Mouse (Mus musculus): ENCODE measurements around the gene D10Wsu102e.
A peak's percentile ranks its signal among the peaks of the same experiment; 100 is the strongest.
"Not testable (repeated sequence)": the region's sequence is repeated elsewhere in the genome, so short reads cannot be mapped to it uniquely, and the experiment has no call there.

D10Wsu102e gene

DNA sequence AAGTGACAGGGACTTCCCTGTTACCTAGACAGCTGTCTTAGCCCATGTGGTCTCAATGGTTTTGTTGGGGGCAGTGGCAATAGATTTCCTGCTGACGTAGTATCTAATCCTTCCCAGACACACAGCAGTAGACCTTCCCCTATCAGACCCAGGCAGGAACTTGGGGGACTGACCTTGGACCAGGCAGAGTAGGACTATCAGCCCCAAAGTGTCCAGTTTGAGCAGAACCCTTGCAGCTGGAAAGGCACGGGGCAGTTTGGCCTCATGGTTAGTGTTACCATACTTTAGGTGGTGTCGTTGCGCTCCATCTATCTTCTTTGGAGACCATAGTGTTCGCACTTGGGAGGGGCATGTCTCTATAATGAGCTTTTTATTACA is 13.7 kb upstream of the D10Wsu102e start:
- no peak for DNase-seq (ENCODE audit: low spot score)

DNA sequence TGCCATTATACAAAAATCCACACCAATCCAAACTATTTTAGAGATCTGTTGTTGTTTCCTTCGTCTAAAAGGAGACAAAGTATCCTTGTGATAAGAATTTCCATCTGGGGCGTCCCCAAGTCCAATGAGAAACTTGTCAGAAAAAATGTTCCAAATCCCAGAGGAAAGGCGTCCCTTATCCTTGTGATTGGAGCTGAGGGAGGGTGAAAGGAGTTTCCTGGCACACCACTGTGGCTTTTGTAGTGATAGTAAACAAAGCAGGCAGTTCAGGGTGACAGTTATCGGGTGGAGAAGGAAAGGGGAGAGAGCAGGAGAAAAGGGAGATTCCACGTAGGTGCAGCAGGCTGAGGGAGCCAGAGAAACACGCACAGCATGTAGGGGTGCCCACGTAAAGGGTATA is 12.5 kb upstream of the D10Wsu102e start:
- DNase-seq (ENCODE audit: low spot score), result no peak

DNA sequence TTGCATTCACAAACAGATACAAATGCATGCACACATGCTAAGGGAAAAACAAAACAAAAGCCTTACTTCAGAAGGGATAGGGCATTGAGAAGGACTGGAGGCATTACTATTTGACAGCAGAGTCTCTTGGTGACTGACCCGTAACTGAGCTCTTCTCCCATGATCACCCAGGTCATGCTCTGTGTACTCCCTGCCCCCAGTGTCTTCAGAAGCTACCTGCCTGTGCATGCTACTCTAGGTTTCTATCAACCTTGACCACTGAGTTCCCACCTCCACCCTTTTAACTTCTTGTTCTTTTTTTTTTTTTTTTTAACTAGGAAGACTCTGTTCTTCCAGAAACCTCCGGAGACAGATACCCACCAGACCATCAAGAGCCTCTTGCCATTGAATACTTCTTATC is 9.3 kb upstream of the D10Wsu102e start:
- DNase-seq (ENCODE audit: low spot score), result no peak

GRCm38 (mm10) chr10:83351779-83352178 is 8.2 kb upstream of the D10Wsu102e start:
- not testable (repeated sequence) for DNase-seq (ENCODE audit: low spot score)

- no peak for DNase-seq (ENCODE audit: low spot score)
Measured at GRCm38 (mm10) chr10:83353680-83354332, 6.2 kb upstream of the D10Wsu102e start.

DNA sequence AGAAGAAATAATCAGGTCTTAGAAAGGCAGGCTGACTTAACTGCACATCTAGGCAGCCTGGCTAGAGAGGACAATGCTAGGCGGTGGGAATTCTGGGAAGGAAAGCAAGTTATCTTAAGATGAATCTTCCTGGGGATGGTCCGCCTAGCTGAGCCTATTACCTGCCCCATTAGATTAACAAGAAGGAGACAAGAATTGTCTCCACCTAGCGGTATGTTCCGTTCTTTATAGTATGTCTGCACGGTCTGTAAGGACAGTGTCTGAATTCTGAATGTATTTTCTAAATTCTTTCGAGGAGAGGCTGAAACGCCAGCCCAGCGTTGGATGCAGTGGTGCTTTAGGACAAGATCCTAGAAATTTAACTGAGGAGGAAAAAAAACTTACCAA is 5.7 kb upstream of the D10Wsu102e start:
- no peak for DNase-seq (ENCODE audit: low spot score)

DNA sequence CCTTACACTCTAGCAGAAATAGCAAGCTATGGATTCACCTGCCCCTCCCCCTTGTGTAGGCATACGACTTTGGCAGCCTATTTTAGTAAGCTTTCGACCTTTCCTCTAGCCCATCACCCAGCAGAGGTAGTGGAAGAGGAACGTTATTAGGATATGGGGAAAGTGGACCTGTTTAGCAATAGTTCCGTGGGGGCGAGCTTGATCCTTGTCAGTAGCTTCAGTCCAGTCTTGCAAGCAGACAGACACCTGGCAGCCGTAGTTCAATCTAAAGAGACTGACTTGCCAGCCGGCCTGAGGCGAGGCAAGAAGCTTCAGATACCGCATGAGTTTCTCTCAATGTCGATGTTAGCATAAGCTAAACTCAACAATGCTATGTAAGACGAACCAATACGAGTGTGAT is 3.6 kb upstream of the D10Wsu102e start:
- no peak for DNase-seq (ENCODE audit: low spot score)

DNA sequence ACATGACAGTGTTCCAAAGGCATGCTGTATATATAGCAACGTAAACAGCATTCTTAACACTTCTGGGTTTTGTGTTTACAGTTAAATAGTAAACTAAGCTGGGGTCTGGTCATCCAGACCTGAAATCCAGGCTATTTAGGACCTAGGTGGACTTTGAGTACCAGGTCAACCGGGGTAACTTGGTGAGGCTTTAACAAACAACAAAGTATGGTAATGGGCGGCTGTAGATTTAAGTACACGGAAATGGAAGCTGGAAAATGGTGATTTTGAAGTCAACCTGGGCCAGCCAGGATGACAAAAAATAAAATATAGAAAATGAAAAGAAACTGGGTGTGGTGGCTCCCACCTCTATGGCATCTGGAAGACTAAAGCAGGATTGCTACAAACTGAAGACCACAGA is 570 bp upstream of the D10Wsu102e start:
- DNase-seq (ENCODE audit: low spot score), result peak; percentile 60

DNA sequence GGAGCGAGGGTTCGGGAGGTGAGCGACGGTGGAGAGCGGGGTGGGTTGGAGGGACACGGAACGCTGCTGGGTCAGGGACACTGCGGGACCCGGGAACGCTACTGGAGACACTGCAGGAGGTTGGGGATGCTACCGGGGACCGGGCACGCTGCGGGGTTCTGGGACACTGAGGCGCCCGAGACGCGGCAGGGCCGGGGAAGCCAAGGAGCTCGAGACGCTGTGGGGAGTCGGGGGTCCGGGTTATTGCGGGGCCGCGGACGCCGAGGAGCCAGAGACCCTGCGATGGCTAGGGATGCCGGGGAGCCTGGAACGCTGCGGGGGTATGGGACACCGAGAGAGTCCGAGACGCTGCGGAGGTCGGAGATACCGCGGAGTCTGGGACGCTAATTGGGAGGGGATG is 335 bp downstream of the D10Wsu102e start:
- DNase-seq (ENCODE audit: low spot score), result no peak

DNA sequence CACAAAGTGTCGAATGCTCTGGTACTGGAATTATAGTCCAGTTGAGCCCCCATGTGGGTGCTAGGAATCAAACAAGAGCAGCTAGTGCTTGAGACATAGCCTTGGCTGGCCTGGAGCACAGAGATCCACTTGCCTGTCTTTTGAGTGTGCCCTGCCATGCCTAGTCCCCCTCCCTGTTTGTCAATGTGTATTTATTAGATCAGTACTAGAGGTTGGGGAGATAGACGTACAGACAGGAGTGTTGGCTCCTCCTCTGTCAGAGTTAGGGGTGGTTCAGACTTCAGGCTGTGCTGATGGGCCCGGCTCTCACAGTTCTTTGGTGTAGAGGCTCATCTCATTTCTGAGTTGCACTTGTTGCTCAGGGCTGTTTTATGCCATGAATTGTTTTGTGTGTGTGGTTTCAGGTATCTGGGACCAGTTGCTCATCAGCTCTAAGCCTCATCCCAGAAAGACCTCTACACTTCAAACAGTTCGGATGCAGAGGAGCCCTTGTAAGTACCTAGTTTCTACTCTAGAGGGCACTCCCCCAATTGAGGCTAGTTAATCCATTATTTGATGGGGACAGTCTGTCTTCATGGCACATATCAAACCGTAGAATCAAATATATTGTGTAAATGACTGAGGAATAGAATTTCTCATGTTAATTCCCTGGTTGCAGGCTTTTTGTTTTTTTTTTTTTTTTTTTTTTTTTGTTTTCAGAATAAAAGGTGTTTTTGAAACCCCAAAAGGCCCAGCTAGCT is 1.8 kb downstream of the D10Wsu102e start:
- no peak for DNase-seq (ENCODE audit: low spot score)

GRCm38 (mm10) chr10:83363451-83363850 is 3.4 kb downstream of the D10Wsu102e start:
- no peak for DNase-seq (ENCODE audit: low spot score)

DNA sequence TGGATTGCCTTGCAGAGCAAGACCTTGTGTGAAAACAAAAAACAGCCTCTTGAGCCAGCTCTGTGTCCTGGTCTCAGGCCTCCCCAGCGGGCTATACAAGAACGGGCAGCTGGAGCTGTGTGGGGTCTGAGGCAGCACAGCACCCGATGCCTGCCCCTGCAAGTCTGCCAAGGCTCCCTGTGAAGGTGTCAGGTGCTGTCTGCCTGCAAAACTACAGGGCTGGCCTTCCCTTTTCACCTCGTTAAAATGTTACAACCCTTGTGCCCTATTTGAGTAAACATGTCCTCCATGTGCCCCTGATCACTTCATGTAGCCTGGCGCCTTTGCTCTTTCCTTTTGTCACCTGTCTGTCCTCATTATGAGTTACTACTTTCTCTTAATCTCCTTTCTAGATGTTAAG is 8.9 kb downstream of the D10Wsu102e start:
- DNase-seq (ENCODE audit: low spot score), result no peak

DNA sequence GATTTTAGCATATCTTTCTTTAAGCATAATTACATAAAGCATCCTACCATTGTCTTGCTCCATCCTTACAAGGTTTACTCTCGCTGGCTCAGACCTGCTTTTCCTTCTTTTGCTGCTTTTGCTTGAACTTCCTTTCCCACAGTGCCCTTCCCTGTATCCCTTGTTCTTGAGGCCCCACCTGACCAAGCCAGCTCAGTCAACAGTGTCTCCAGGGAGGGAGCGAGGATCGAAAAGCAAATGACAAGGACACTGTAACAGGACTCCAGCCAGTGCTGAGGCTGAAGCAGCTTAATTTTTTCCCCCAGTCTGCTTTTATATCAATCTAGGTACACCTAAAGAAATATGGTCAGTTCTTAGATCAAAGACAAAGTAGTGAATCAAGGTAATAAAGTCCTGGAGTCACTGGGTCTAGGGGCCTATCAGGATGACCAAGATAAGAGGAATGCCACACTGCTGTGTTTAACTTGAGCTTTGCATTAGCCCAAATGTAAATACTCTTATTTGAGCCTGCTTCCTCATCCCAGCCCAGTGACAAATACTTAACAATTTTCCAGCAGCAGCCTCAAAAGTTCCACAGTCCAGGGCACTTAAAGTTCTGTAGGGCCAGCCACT is 14.1 kb downstream of the D10Wsu102e start:
- DNase-seq (ENCODE audit: low spot score), result peak; percentile 51

DNA sequence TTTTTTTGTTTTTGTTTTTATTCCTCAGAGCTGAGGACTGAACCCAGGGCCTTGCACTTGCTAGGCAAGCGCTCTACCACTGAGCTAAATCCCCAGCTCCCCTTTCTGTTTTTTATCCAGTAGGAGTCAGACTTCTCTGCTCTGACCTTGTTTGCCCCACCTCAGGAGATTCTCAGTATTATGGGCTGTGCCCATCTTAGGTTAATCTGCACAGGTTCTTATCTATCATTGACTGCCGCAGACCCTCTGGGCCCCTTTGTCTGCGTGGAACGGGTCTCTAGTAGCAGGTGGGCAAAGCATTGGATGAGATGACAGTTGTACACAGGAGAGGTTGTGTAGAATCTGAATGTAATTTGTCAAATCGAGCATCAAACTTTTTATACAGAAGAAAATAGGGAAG is 15.4 kb downstream of the D10Wsu102e start:
- DNase-seq (ENCODE audit: low spot score), result not testable (repeated sequence)

GRCm38 (mm10) chr10:83376911-83377682 is 17.1 kb downstream of the D10Wsu102e start:
- DNase-seq (ENCODE audit: low spot score), result no peak

GRCm38 (mm10) chr10:83378083-83378833 is 18.2 kb downstream of the D10Wsu102e start:
- no peak for DNase-seq (ENCODE audit: low spot score)

- DNase-seq (ENCODE audit: low spot score), result no peak
Measured at GRCm38 (mm10) chr10:83380501-83380900, 20.5 kb downstream of the D10Wsu102e start.

DNA sequence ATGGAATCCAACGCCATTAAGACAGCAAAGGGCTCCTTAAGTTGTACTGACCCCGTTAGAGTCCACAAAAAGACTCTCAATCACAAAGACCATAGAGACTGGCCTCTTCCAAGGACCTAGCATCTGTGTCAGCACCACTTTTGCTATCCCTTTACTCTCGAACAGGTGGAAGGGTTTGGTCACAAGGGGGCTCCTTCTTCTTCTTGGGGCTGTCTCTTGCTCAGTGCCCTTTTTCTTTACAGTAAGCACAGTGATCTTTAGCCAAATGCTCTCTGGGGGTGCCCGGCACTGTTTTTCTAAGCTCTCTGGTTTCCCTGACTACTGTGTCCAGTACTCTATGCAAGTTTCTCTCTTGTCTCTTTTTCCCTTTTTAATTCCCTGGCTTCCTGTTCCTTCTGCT is 22.5 kb downstream of the D10Wsu102e start:
- DNase-seq (ENCODE audit: low spot score), result no peak

- DNase-seq (ENCODE audit: low spot score), result no peak
Measured at GRCm38 (mm10) chr10:83382988-83383387, 23.0 kb downstream of the D10Wsu102e start.

- DNase-seq (ENCODE audit: low spot score), result no peak
Measured at GRCm38 (mm10) chr10:83383863-83384262, 23.8 kb downstream of the D10Wsu102e start.

DNA sequence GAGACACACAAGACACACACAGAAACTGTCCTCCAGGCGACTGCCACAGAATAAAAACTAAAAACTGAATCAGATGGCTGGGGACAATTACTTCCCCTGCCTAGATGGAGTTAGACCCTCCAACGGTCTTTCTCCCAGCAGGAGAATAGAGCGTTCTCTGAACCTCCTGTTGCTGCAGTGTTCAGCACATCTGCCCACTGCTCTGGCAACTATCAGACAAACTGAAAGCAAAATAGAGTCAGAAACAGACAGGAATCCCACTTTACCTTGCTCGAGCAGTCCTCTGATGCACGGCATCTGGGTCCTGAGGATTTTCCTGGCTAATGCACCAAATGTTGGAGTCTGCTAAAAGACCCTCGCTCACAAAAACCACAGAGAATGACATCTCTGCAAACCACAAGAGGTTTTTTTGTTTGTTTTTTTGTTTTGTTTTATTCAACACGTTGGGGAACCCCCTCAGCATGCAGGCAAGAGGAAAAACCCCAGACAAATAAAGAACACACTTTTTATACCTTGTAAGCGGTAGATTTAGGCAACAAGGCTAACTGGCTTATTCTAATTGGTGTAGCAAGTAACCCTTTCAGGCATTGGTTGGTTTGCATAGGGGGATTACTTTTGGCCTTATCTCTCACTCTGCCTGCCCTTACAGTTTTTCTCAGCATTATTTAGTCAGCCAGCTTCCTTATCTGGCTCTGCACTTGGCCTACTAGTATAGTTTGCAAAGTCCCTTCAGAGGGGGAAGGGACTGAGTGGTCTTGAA is 24.6 kb downstream of the D10Wsu102e start:
- no peak for DNase-seq (ENCODE audit: low spot score)

Data from yolk sac, embryonic 10.5 days (tissue).